Mouse (Mus musculus) heart, adult 2 months (tissue): ENCODE data around the gene Stat3.

ENCODE experiments used
- CTCF ChIP-seq: fragments of 200-600 bp; IDR thresholded peaks from 2 replicates; pipeline ENCODE4 v1.8.1; 2022; ENCODE audit warnings: antibody characterized with exemption, mild to moderate bottlenecking, moderate library complexity
- POLR2A ChIP-seq: fragments of 200-500 bp; IDR thresholded peaks from 2 replicates; pipeline ENCODE4 v1.6.1; 2011; ENCODE audit warnings: mild to moderate bottlenecking, low read depth, low read length, control low read depth; ENCODE audit not compliant: insufficient read depth

DNA sequence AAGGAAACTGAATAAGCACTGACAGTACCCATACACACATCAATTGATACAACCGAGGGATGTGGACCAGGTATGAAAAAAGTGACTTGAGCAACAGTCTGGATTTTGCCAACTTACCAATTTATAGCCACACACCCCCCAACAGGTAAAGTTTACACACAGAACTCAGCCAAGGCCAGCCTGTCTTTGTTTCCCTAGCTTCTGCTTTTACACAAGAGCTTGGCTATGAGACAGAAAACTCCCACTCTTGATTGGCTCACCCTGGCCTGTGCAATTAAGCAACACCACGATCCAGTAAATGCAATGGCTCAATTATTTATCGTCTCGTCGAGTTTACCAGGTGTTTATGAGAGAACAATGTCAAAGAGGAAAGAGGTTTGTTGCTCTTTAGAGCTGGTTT, 1.2 kb downstream of the Stat3 start:
- TF ChIP-seq CTCF (no peak), POLR2A (no peak)
